Mouse (Mus musculus): ENCODE measurements around the gene Fgfr2.
A peak's percentile ranks its signal among the peaks of the same experiment; 100 is the strongest.

Gene Fgfr2

GRCm38 (mm10) chr7:132183892-132184404, 939.2 kb downstream of the Fgfr2 start:
- DNase-seq: peak; percentile 61 to 68

GRCm38 (mm10) chr7:132181586-132182198, 941.5 kb downstream of the Fgfr2 start:
- DNase-seq: no peak

- DNase-seq: no peak
Observed at GRCm38 (mm10) chr7:132181042-132181441, 942.1 kb downstream of the Fgfr2 start.

- no peak for DNase-seq
Observed at GRCm38 (mm10) chr7:132179049-132179448, 944.1 kb downstream of the Fgfr2 start.

GRCm38 (mm10) chr7:132174787-132175186, 948.4 kb downstream of the Fgfr2 start:
- DNase-seq: no peak

GRCm38 (mm10) chr7:132174296-132174695, 948.9 kb downstream of the Fgfr2 start:
- DNase-seq: no peak

GRCm38 (mm10) chr7:132172220-132172619, 950.9 kb downstream of the Fgfr2 start:
- no peak for DNase-seq

- DNase-seq: no peak
Observed at GRCm38 (mm10) chr7:132171716-132172115, 951.4 kb downstream of the Fgfr2 start.

- DNase-seq: no peak
Observed at GRCm38 (mm10) chr7:132169419-132170169, 953.6 kb downstream of the Fgfr2 start.

- DNase-seq: no peak
Observed at GRCm38 (mm10) chr7:132167239-132167638, 955.9 kb downstream of the Fgfr2 start.

- DNase-seq: no peak
Observed at GRCm38 (mm10) chr7:132162254-132162653, 960.9 kb downstream of the Fgfr2 start.

GRCm38 (mm10) chr7:132158321-132159025, 964.7 kb downstream of the Fgfr2 start:
- DNase-seq: no peak

GRCm38 (mm10) chr7:132154368-132154961, 968.7 kb downstream of the Fgfr2 start, which contains the start of gene Cpxm2:
Cpxm2 (minus strand) TSS chr7:132154739.
- peak in 1 of 2 experiments; percentile 11 for DNase-seq

- DNase-seq: peak; percentile 17 to 19
Observed at GRCm38 (mm10) chr7:132153725-132154147, 969.4 kb downstream of the Fgfr2 start.

GRCm38 (mm10) chr7:132145227-132145800, 977.8 kb downstream of the Fgfr2 start:
- DNase-seq: no peak

- DNase-seq: peak; percentile 6 to 14
Observed at GRCm38 (mm10) chr7:132128687-132129086, 994.5 kb downstream of the Fgfr2 start.

- no peak for DNase-seq
Observed at GRCm38 (mm10) chr7:132124948-132125347, 998.2 kb downstream of the Fgfr2 start.

- no peak for DNase-seq
Observed at GRCm38 (mm10) chr7:132123211-132123610, 999.9 kb downstream of the Fgfr2 start.

- no peak for DNase-seq
Observed at GRCm38 (mm10) chr7:132119817-132120216, 1003.3 kb downstream of the Fgfr2 start.

- DNase-seq: no peak
Observed at GRCm38 (mm10) chr7:132111770-132112169, 1011.4 kb downstream of the Fgfr2 start.

- no peak for DNase-seq
Observed at GRCm38 (mm10) chr7:132110308-132110707, 1012.8 kb downstream of the Fgfr2 start.

GRCm38 (mm10) chr7:132106891-132107290, 1016.3 kb downstream of the Fgfr2 start:
- DNase-seq: no peak

GRCm38 (mm10) chr7:132105326-132105725, 1017.8 kb downstream of the Fgfr2 start:
- no peak for DNase-seq
